Mouse (Mus musculus) heart, postnatal 36 days (tissue): ENCODE measurements at regions not wholly inside any gene's neighbourhood (a gene's known extent, or its start where the extent isn't known, plus 50 kb on each side); places are given as distances from the start of the nearest gene placed in this dataset.

ENCODE experiments used
- DNase-seq, 2 experiments: peaks; one replicate each; pipeline ENCODE4 v3.0.0; 2021 to 2022
- intact Hi-C: fragments of 180-260 bp; cut with DNase I; formaldehyde crosslinking; loops from one replicate; pipeline ENCODE4 v1.15.1; 2025

DNA sequence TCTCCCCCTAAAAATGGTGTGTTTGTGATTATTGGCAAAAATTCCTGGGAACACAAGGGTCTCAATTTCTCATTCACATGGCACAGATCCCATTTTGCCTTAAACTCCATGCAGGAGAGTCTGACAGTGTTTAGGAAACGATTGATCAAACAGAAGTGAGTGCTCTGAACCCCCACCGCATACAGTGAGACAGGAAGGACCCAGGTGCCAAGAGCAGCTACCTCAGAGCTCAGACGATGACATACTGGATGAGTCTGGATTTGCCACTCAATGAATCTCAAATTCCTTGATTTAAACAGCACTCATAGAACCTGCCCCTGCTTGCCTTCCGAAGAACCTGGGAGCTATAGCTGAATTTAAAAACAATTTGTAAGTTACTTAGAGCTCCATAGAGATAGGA is 129.6 kb upstream of the Gdnf start:
- intact Hi-C loops: no loop called here
- no peak for DNase-seq

- DNase-seq: no peak
- intact Hi-C loops: no loop called here
These were observed 127.2 kb upstream of the Gdnf start for GRCm38 (mm10) chr15:7683235-7683974.

DNA sequence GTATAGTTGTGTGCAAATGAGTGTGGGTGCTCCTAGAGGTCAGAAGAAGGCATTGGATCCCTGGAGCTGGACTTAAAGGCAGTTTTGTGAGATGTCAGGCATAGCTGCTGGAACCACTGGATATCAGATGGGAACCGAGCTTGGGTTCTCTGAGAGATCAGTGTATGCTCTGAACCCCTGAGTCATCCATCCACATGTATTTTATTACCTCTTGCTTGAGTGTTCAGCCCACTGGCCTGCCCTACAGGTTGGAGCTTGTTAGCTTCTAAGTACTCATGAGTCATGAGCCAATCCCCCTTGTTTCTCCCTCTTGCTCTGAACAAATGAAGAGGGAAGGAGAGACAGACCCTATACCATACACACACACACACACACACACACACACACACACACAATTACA is 119.4 kb upstream of the Gdnf start:
- intact Hi-C loops: loop anchor here (10.0 kb wide), 1 partner anchor 94 kb away; no protein-coding TSS in a partner anchor
- DNase-seq: no peak

DNA sequence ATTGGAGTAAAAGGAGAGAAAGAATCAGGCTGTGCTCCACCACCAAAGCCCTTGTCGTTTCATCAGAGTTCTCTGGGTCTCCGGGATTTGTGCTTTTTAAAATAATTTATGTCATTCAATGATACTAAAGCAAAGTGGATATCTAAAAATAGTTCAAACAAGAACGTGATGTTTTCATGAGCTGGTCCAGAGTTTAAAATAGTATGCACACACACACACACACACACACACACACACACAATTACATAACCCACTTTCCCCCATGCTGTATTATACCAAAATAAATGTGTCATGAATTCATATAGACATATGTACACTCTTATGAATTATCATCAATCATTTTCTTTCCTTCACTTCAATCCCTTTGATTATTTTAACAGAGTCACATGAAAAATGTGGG is 118.5 kb upstream of the Gdnf start:
- peak; percentile 4 to 5 for DNase-seq
- intact Hi-C loops: loop anchor here (10.0 kb wide), 1 partner anchor 93 kb away; no protein-coding TSS in a partner anchor

GRCm38 (mm10) chr15:7694037-7694436 is 116.6 kb upstream of the Gdnf start:
- DNase-seq: no peak
- intact Hi-C loops: loop anchor here (10.0 kb wide), 1 partner anchor 91 kb away; no protein-coding TSS in a partner anchor

GRCm38 (mm10) chr15:7697724-7698123 is 112.9 kb upstream of the Gdnf start:
- DNase-seq: no peak
- intact Hi-C loops: loop anchor here (10.0 kb wide), 1 partner anchor 87 kb away; no protein-coding TSS in a partner anchor

DNA sequence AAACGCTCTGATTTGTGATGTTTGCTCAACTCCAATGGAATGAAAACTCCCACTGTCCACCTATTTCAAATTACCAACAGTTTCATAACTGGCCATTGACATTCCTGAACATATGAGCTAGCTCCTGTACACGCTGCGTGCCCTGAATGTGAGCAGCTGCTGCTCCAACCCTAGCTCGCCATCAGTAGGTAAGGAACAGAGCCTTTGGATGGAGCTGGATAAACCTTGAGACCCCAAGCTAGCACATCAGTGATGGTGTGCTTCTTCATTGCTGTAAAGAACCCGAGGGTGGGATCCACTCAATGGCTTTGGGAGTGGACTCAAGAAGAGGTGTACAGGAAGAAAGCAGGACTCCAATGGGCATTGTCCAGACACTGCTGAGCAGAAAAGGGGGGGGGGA is 101.8 kb upstream of the Gdnf start:
- intact Hi-C loops: no loop called here
- DNase-seq: no peak

DNA sequence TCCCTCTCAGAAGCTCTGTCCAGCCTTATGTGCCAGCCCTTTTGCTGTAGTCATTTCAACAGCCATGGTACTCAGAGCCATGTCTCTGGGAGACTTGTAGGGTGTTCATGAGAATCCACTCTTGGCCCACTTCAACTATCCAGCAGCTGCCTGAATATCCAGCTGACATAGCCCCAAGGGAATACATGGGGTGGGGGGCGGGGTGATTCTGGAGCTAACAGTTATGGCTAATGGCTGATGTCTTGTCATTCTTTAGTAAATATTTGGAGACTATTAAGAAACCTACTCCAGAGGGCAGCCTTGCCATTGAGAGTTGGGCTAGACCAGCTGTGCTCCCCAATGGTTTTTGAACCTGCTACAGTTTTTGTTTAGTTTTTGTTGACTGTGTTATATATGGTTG is 96.0 kb upstream of the Gdnf start:
- DNase-seq: no peak
- intact Hi-C loops: loop anchor here (5.0 kb wide), 1 partner anchor 98 kb away; the partner anchor contains the start of gene Gdnf

- DNase-seq: no peak
- intact Hi-C loops: loop anchor here (5.0 kb wide), 1 partner anchor 96 kb away; the partner anchor contains the start of gene Gdnf
These were observed 94.5 kb upstream of the Gdnf start for GRCm38 (mm10) chr15:7716188-7716587.

DNA sequence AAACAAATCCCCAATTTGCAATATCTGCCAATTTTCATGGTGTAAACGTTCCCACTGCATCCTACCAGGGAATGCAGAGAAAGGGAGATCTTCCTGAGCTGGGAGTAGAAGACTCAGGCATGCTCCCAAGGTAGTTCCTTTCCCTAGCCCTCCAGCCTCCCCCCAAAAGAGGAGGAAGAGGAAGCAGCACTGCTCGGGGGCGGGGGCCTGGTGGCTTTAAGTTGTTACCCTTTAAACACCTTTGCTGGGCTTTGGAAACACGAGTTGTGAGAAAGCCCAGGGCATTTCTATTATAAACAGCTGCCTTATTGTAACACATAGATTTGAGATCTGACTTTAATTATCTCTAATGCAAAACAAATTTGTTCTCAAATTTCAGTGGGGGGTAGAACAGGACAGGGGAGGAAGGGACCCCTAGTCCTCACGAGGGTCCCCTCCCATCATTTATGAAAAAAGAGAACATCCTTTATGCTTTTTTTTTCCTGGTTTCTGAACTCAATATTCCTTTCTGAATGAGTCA is 87.4 kb upstream of the Gdnf start:
- no peak for DNase-seq
- intact Hi-C loops: no loop called here

GRCm38 (mm10) chr15:7723770-7724169 is 86.9 kb upstream of the Gdnf start:
- intact Hi-C loops: no loop called here
- DNase-seq: no peak

DNA sequence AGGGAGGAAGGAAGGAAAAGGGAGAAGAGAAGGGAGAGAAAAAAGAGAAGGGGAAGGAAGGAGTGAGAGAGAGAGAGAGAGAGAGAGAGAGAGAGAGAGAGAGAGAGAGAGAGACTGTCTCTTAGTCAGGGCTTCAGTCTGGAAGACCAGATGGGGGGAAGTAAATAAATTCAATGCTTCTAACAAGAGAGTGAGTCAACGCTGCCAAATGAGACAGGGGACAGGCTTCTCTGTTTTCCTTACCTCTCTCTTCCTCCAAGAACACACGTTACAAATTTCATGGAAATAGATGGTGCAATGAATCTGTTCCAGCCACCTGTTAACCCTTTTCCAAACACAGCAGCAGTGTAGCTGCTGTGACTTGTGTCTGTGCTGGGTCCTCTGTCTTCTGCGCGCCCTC is 85.1 kb upstream of the Gdnf start:
- intact Hi-C loops: no loop called here
- no peak for DNase-seq

- intact Hi-C loops: no loop called here
- no peak for DNase-seq
These were observed 63.1 kb upstream of the Gdnf start for GRCm38 (mm10) chr15:7747586-7747985.

DNA sequence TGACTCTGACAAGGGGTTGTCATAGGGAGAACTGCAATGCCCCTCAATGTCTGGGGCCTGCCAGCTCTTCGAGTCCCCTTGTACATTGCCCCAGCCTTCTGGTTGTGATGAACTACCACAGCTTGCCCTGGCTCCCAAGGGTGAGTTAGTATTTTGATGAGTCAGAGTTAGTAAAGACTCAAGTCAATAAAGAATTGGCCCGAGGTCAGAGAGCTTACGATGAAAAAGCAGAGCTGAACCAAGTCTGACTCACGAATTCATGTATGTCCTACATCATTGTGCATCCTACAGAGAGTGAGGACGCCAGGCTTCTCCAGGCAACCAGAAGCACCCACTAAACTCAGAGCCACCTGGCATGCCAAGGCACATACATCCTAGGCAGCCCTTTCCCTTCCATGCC is 60.2 kb upstream of the Gdnf start:
- intact Hi-C loops: no loop called here
- DNase-seq: no peak
